Mouse (Mus musculus): ENCODE measurements at regions not wholly inside any gene's neighbourhood (a gene's known extent, or its start where the extent isn't known, plus 50 kb on each side); places are given as distances from the start of the nearest gene placed in this dataset.

DNA sequence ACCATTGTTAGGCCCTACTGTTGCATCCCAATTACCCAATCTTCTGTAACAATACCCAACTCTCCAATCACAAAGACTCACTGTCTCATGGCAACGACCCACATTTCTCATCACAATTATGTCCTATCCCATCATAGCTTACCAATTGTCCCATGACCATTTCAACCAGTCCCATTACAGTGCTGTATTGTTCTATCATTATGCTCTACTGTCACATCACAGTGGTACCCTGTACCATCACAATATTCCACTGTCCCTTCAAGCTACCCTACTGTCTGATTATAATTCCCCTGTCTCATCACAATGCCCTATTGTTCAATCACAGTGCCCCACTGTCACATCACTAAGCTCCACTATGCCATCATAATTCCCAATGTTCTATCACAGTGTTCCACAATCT lies 260.0 kb downstream of the Plekhb2 start:
- Histone ChIP-seq H3K4me1 (ENCODE audit: control insufficient read depth, insufficient read depth, low read depth, low read length) (no peaks in the 10 kb centered on the region), H3K4me2 (ENCODE audit: low read length) (no peak overlapping the region), H3K4me3 (ENCODE audit: low read length) (no peak overlapping the region), H3K27me3 (replicated peaks; ENCODE audit: control insufficient read depth, insufficient read depth, low read length) (no peaks in the 10 kb centered on the region), H3K9me3 (ENCODE audit: control insufficient read depth, low read length) (no peaks in the 10 kb centered on the region), H3K36me3 (ENCODE audit: control insufficient read depth, insufficient read depth, low read length) (no peaks in the 10 kb centered on the region), H3K27ac (ENCODE audit: low read depth, low read length) (no peak overlapping the region), H3K9ac (ENCODE audit: low read depth, low read length) (no peak overlapping the region)
- WGBS = 51% methylated on average over 1 of the region's 1 CpGs
- ATAC-seq = no peak

DNA sequence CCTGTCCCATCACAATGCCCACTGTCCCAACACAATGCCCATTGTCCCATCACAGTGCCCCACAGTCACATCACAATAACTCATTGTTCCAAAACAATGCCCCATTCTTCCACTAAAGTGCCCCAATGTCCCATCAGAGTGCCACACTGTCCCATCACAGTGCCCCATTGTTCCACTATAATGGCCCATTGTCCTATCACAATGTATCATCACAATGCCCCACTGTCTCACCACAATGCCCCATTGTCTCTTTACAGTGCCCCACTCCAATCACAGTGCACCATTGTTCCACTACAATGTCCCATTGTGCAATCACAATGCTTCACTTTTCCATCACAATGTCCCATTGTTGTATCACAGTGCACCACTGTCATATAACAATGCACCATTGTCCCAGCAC lies 265.7 kb downstream of the Plekhb2 start:
- no peaks in the 10 kb centered on the region for H3K9me3 ChIP-seq (ENCODE audit: control insufficient read depth, low read length)
- no peak overlapping the region for H3K4me2 ChIP-seq (ENCODE audit: low read length)
- H3K36me3 ChIP-seq (ENCODE audit: control insufficient read depth, insufficient read depth, low read length) = no peaks in the 10 kb centered on the region
- H3K27me3 ChIP-seq (replicated peaks; ENCODE audit: control insufficient read depth, insufficient read depth, low read length) = no peaks in the 10 kb centered on the region
- H3K4me3 ChIP-seq (ENCODE audit: low read length) = no peak overlapping the region
- H3K27ac ChIP-seq (ENCODE audit: low read depth, low read length) = no peak overlapping the region
- H3K9ac ChIP-seq (ENCODE audit: low read depth, low read length) = no peak overlapping the region
- no peaks in the 10 kb centered on the region for H3K4me1 ChIP-seq (ENCODE audit: control insufficient read depth, insufficient read depth, low read depth, low read length)
- ATAC-seq = no peak

DNA sequence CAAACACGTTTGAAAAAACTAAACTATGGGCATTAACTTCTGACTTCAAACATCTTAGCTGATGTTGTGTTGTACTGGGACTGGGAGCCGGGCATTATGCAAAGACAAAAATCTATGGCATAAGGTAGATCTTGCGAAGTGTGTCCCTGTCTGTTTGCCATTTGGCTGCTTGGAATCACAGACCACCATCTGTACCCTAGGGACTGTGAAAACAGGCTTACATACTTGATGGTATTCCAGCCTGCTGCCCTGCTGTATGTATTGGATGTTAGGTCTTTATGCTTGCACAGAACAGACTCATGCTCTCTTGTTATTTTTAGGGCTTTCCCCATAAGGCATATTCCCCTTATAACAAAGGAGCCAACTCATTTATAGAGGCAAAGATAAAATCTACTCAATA lies 288.1 kb downstream of the Plekhb2 start:
- H3K4me2 ChIP-seq (ENCODE audit: low read length) = no peak overlapping the region
- H3K36me3 ChIP-seq (ENCODE audit: control insufficient read depth, insufficient read depth, low read length) = no peaks in the 10 kb centered on the region
- H3K9me3 ChIP-seq (ENCODE audit: control insufficient read depth, low read length) = no peaks in the 10 kb centered on the region
- ATAC-seq = no peak
- no peak overlapping the region for H3K9ac ChIP-seq (ENCODE audit: low read depth, low read length)
- no peaks in the 10 kb centered on the region for H3K4me1 ChIP-seq (ENCODE audit: control insufficient read depth, insufficient read depth, low read depth, low read length)
- no peaks in the 10 kb centered on the region for H3K27me3 ChIP-seq (replicated peaks; ENCODE audit: control insufficient read depth, insufficient read depth, low read length)
- H3K27ac ChIP-seq (ENCODE audit: low read depth, low read length) = no peak overlapping the region
- H3K4me3 ChIP-seq (ENCODE audit: low read length) = no peak overlapping the region
- WGBS = 82% methylated on average over 3 of the region's 3 CpGs

DNA sequence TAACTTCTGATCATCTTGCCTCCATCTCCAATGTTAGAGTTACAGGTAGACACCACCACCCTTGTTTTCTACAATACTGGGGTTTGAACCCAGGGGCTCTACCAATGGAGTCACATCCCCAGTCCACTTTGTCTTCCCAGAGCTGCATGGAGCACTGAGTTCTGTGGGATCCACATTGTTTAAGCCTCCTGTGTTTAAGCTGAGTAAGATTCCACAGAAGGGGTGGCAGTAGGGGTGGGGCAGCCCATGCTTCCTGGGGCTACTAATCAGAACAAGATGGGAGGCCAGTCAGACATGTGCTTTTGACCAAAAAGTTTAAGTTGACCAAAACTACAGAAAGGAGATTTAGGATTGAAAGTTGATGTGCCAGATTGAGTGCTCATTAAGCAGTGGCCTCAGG lies 299.3 kb downstream of the Plekhb2 start:
- Histone ChIP-seq H3K4me2 (ENCODE audit: low read length) (no peak overlapping the region), H3K27ac (ENCODE audit: low read depth, low read length) (no peak overlapping the region), H3K9me3 (ENCODE audit: control insufficient read depth, low read length) (no peaks in the 10 kb centered on the region), H3K4me3 (ENCODE audit: low read length) (no peak overlapping the region), H3K36me3 (ENCODE audit: control insufficient read depth, insufficient read depth, low read length) (no peaks in the 10 kb centered on the region), H3K27me3 (replicated peaks; ENCODE audit: control insufficient read depth, insufficient read depth, low read length) (no peaks in the 10 kb centered on the region), H3K9ac (ENCODE audit: low read depth, low read length) (no peak overlapping the region), H3K4me1 (ENCODE audit: control insufficient read depth, insufficient read depth, low read depth, low read length) (no peaks in the 10 kb centered on the region)
- ATAC-seq = no peak

DNA sequence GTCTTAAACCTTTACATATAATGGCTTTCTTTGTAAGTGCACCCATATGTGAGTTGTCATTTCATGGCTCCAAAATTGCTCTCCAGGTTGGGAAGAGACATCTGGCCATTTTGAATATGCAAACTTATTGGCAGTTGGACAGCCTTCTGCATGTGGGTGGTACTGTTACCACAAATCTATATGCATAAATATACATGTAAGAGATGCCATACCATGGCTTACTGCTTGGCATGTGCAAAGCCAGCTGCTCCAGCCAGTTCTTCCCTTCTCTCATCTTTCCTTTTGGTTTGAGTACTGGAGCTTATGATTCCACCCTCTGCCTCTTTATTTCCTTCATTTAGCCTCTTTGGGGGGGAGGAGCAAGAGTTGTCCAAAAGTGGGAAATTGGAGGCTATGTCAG lies 312.7 kb downstream of the Plekhb2 start:
- Histone ChIP-seq H3K27ac (ENCODE audit: low read depth, low read length) (no peak overlapping the region), H3K9ac (ENCODE audit: low read depth, low read length) (no peak overlapping the region), H3K36me3 (ENCODE audit: control insufficient read depth, insufficient read depth, low read length) (no peaks in the 10 kb centered on the region), H3K9me3 (ENCODE audit: control insufficient read depth, low read length) (no peaks in the 10 kb centered on the region), H3K4me1 (ENCODE audit: control insufficient read depth, insufficient read depth, low read depth, low read length) (no peaks in the 10 kb centered on the region), H3K4me3 (ENCODE audit: low read length) (no peak overlapping the region), H3K4me2 (ENCODE audit: low read length) (no peak overlapping the region), H3K27me3 (replicated peaks; ENCODE audit: control insufficient read depth, insufficient read depth, low read length) (no peaks in the 10 kb centered on the region)
- ATAC-seq = no peak

DNA sequence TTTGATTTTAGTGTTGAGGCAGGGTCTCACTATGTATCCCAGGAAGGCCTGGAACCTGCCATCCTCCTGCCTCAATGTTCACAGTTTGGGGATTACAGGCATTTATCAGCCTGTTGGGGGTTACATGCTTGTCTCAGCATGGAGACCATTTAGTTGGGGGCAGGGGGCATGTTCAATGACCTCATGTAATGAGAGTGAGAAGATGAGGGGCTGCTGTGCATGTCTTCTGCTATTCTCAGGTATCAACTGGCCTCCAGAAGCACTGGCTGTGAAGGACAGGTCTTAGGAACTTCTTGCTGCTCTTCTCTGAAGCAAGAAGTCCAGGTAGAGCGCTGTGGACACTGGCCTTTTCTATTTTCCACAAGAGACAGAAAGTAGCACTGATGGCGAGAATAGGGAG lies 350.9 kb downstream of the Plekhb2 start:
- peak overlapping the region; percentile 59; the same call in 1 of the 2 replicates for H3K27ac ChIP-seq (ENCODE audit: low read depth, low read length)
- H3K9ac ChIP-seq (ENCODE audit: low read depth, low read length) = no peak overlapping the region
- no peak overlapping the region for H3K4me2 ChIP-seq (ENCODE audit: low read length)
- H3K27me3 ChIP-seq (replicated peaks; ENCODE audit: control insufficient read depth, insufficient read depth, low read length) = no peaks in the 10 kb centered on the region
- H3K9me3 ChIP-seq (ENCODE audit: control insufficient read depth, low read length) = no peaks in the 10 kb centered on the region
- H3K36me3 ChIP-seq (ENCODE audit: control insufficient read depth, insufficient read depth, low read length) = no peaks in the 10 kb centered on the region
- no peak for ATAC-seq
- no peak overlapping the region for H3K4me3 ChIP-seq (ENCODE audit: low read length)
- peaks cover 6% of the 10 kb centered on the region; the same call in 1 of the 2 replicates for H3K4me1 ChIP-seq (ENCODE audit: control insufficient read depth, insufficient read depth, low read depth, low read length)
- WGBS = 67% methylated on average over 2 of the region's 2 CpGs

DNA sequence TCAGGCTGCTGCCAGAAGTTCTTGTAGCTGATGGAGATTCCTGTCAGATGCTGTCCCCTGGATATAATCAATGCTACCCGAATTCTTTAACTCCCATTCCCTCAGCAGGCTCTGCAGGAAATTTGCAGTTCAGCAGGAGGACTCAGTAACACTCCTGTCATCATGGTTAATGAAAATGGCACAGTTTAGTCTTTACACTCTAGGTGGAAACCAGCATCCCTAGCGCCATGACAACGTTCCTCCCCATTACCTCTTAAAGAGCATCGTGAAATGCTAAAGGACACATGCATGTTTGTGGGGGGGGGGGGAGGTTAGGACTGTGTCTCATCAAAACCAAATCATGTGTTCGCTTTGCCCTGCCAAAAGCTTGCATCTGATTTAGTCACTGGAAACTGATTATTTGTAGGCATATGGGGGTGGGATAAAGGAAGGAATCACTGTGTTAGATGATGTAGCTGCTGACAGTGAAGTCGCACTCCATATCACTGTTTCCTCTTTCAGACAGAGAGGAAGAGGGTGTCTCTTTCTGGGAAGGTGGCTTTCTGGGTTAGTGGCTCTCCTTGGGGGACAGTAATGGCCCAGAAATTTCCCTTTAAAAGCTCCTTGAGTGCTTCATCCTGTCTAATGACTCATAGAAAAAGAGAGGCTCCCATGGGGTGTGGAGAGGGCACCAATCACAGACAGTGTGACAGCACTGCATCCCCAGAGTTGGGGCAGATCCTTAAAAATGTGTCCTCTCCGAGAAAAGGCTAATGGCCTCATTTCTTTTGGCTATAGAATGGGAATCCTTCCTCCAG lies 351.5 kb downstream of the Plekhb2 start:
- H3K4me1 ChIP-seq (ENCODE audit: control insufficient read depth, insufficient read depth, low read depth, low read length) = peaks cover 6% of the 10 kb centered on the region; the same call in 1 of the 2 replicates
- ATAC-seq = peak; percentile 78
- no peaks in the 10 kb centered on the region for H3K36me3 ChIP-seq (ENCODE audit: control insufficient read depth, insufficient read depth, low read length)
- H3K4me3 ChIP-seq (ENCODE audit: low read length) = no peak overlapping the region
- H3K9ac ChIP-seq (ENCODE audit: low read depth, low read length) = no peak overlapping the region
- no peaks in the 10 kb centered on the region for H3K9me3 ChIP-seq (ENCODE audit: control insufficient read depth, low read length)
- 48% methylated on average over 7 of the region's 7 CpGs for WGBS
- H3K27ac ChIP-seq (ENCODE audit: low read depth, low read length) = peak overlapping the region; percentile 59; the same call in 1 of the 2 replicates
- H3K27me3 ChIP-seq (replicated peaks; ENCODE audit: control insufficient read depth, insufficient read depth, low read length) = no peaks in the 10 kb centered on the region
- H3K4me2 ChIP-seq (ENCODE audit: low read length) = no peak overlapping the region

DNA sequence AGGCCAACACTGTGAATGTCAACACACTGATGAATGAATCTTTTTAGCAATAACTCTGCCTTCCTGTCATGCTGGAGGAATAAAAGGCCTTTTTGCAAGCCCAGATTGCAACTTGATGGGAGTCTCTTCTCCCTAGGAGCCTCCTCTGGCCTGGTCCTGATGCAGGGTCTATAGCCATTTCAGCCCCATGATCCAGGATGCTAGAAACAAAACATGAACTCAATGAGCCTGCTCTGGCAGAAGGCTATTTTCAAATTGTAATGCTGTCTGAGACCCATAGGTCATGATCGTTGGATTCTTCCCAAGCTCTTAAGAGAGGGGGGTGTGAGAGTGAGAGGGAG lies 352.1 kb downstream of the Plekhb2 start:
- Histone ChIP-seq H3K36me3 (ENCODE audit: control insufficient read depth, insufficient read depth, low read length) (no peaks in the 10 kb centered on the region), H3K9me3 (ENCODE audit: control insufficient read depth, low read length) (no peaks in the 10 kb centered on the region), H3K4me1 (ENCODE audit: control insufficient read depth, insufficient read depth, low read depth, low read length) (peaks cover 6% of the 10 kb centered on the region; the same call in 1 of the 2 replicates), H3K4me2 (ENCODE audit: low read length) (no peak overlapping the region), H3K9ac (ENCODE audit: low read depth, low read length) (no peak overlapping the region), H3K4me3 (ENCODE audit: low read length) (no peak overlapping the region), H3K27ac (ENCODE audit: low read depth, low read length) (no peak overlapping the region), H3K27me3 (replicated peaks; ENCODE audit: control insufficient read depth, insufficient read depth, low read length) (no peaks in the 10 kb centered on the region)
- ATAC-seq = peak; percentile 34; the same call in 1 of the 2 replicates
- 67% methylated on average over 1 of the region's 1 CpGs for WGBS

DNA sequence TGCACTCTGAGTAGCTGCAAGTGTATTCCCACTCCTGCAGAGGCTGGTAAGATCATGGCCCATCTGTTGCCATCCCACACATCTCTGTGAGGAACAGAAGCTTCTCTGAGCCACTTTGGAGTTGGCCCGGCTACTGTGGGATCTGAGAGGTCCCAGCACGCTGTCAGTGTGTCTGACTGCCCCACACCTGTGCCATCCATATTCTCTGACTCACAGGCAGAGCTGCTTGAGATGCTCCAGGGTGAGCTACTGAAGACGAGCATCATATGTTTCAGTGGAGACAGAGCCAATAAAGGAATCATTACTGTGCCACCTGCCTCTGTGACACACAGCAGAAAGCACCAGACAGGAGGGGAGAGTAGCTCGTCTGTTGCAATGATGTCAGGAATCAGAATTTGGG lies 352.8 kb downstream of the Plekhb2 start:
- peak; percentile 75 for ATAC-seq
- H3K4me3 ChIP-seq (ENCODE audit: low read length) = no peak overlapping the region
- no peaks in the 10 kb centered on the region for H3K27me3 ChIP-seq (replicated peaks; ENCODE audit: control insufficient read depth, insufficient read depth, low read length)
- H3K36me3 ChIP-seq (ENCODE audit: control insufficient read depth, insufficient read depth, low read length) = no peaks in the 10 kb centered on the region
- 56% methylated on average over 4 of the region's 4 CpGs for WGBS
- no peak overlapping the region for H3K9ac ChIP-seq (ENCODE audit: low read depth, low read length)
- 0 out of 2 replicates have a peak overlapping the region, but pooled peaks have one; percentile 29 for H3K27ac ChIP-seq (ENCODE audit: low read depth, low read length)
- peaks cover 6% of the 10 kb centered on the region; the same call in 1 of the 2 replicates for H3K4me1 ChIP-seq (ENCODE audit: control insufficient read depth, insufficient read depth, low read depth, low read length)
- H3K9me3 ChIP-seq (ENCODE audit: control insufficient read depth, low read length) = no peaks in the 10 kb centered on the region
- no peak overlapping the region for H3K4me2 ChIP-seq (ENCODE audit: low read length)

Measured in hindbrain, embryonic 16.5 days (tissue).